ENCODE assay signal across 8 mouse cellular contexts in genomic region chr4:135946659-135947301, GRCm38 (mm10). TPM values are rescaled to one million over a fixed set of nuclear protein-coding genes. Genes with fewer than 3 reads are reported as not detected.
DNase-seq lines count a peak whose midpoint lies in the region; ATAC-seq and TF ChIP-seq lines count a peak whose summit lies in the region.

No protein-coding gene starts in this region.

- intact Hi-C loops in left cerebral cortex, adult 2 months (cut with DNase I): loop anchor here (2.0 kb wide), 1 partner anchor 26 kb away; the partner anchor contains the start of gene Fuca1

- H3K9me3 ChIP-seq in heart, embryonic 15.5 days (replicated peaks): no peaks in the 10 kb centered on the region
- H3K9me3 ChIP-seq in liver, embryonic 14.5 days (ENCODE audit: control insufficient read depth, low read length): 0 out of 2 replicates have a peak, but pooled peaks cover 2% of the 10 kb centered on the region
- no peaks in the 10 kb centered on the region for H3K9me3 ChIP-seq in stomach, embryonic 16.5 days (replicated peaks; ENCODE audit: control insufficient read depth, low read length)

- H3K9ac ChIP-seq in heart, embryonic 15.5 days: peak overlapping the region; percentile 76
- H3K9ac ChIP-seq in liver, embryonic 14.5 days (replicated peaks): peak overlapping the region; percentile 96
- peak overlapping the region; percentile 86 for H3K9ac ChIP-seq in stomach, embryonic 16.5 days (ENCODE audit: low read length)

- TF ChIP-seq EP300 in liver, embryonic 14.5 days (IDR thresholded peaks at IDR 0.05; ENCODE audit: low read depth): no peak

- under 1% methylated on average over 28 of the region's 28 CpGs for WGBS in bone marrow, adult 2 months
- 1% methylated on average over 28 of the region's 28 CpGs for WGBS in heart, embryonic 15.5 days
- WGBS in liver, embryonic 14.5 days (ENCODE audit: insufficient replicate concordance): under 1% methylated on average over 28 of the region's 28 CpGs
- 1% methylated on average over 28 of the region's 28 CpGs for WGBS in stomach, embryonic 16.5 days

- no peak for TF ChIP-seq POLR2A in bone marrow, adult 2 months (IDR thresholded peaks at IDR 0.05; ENCODE audit: borderline replicate concordance, control insufficient read depth, low read depth, low read length)

- peak overlapping the region; percentile 74 for H3K4me2 ChIP-seq in heart, embryonic 15.5 days
- peak overlapping the region; percentile 82 for H3K4me2 ChIP-seq in liver, embryonic 14.5 days (ENCODE audit: low read depth)
- H3K4me2 ChIP-seq in stomach, embryonic 16.5 days (ENCODE audit: low read depth, low read length): peak overlapping the region; percentile 82

- no peaks in the 10 kb centered on the region for H3K27me3 ChIP-seq in heart, embryonic 15.5 days
- no peaks in the 10 kb centered on the region for H3K27me3 ChIP-seq in liver, embryonic 14.5 days (ENCODE audit: control insufficient read depth, insufficient read depth, low read length)
- H3K27me3 ChIP-seq in stomach, embryonic 16.5 days (ENCODE audit: control insufficient read depth, insufficient read depth, low read length): no peaks in the 10 kb centered on the region

- H3K4me3 ChIP-seq in left cerebral cortex, adult 2 months: peak overlapping the region; percentile 91
- H3K4me3 ChIP-seq in bone marrow, adult 2 months (replicated peaks; ENCODE audit: control insufficient read depth, low read depth, low read length): peak overlapping the region; percentile 98
- peak overlapping the region; percentile 75 for H3K4me3 ChIP-seq in heart, embryonic 15.5 days
- peak overlapping the region; percentile 88 to 97 for H3K4me3 ChIP-seq in liver, embryonic 14.5 days (ENCODE audit: insufficient read depth in 1 of 2, low read depth in 2 of 2, low read length in 2 of 2)
- H3K4me3 ChIP-seq in stomach, embryonic 16.5 days (replicated peaks; ENCODE audit: low read length): peak overlapping the region; percentile 83

- H3K27ac ChIP-seq in left cerebral cortex, adult 2 months: peak overlapping the region; percentile 81
- peak overlapping the region; percentile 89 for H3K27ac ChIP-seq in bone marrow, adult 2 months (ENCODE audit: control insufficient read depth, insufficient read depth, low read depth, low read length, poor library complexity)
- peak overlapping the region; percentile 70 for H3K27ac ChIP-seq in heart, embryonic 15.5 days
- H3K27ac ChIP-seq in liver, embryonic 14.5 days: peak overlapping the region; percentile 10
- H3K27ac ChIP-seq in stomach, embryonic 16.5 days (ENCODE audit: low read length): peak overlapping the region; percentile 75

- no peak for TF ChIP-seq CTCF in left cerebral cortex, adult 2 months (IDR thresholded peaks at IDR 0.05)
- TF ChIP-seq CTCF in bone marrow, adult 2 months (IDR thresholded peaks at IDR 0.05; ENCODE audit: control insufficient read depth, insufficient read depth, low read length): no peak
- TF ChIP-seq CTCF in liver, embryonic 14.5 days (IDR thresholded peaks at IDR 0.05; ENCODE audit: low read depth): peak; percentile 16; the same call in 1 of the 2 replicates

- H3K36me3 ChIP-seq in heart, embryonic 15.5 days: peaks cover 10% of the 10 kb centered on the region
- H3K36me3 ChIP-seq in liver, embryonic 14.5 days (replicated peaks; ENCODE audit: control insufficient read depth, insufficient read depth, low read depth): peaks cover 4% of the 10 kb centered on the region; the same call in 1 of the 2 replicates
- peaks cover 10% of the 10 kb centered on the region for H3K36me3 ChIP-seq in stomach, embryonic 16.5 days (ENCODE audit: control insufficient read depth, insufficient read depth, low read length)

- H3K4me1 ChIP-seq in bone marrow, adult 2 months (ENCODE audit: control insufficient read depth, insufficient read depth, low read length): peaks cover 2% of the 10 kb centered on the region; the same call in 1 of the 2 replicates
- H3K4me1 ChIP-seq in heart, embryonic 15.5 days (replicated peaks): peaks cover 32% of the 10 kb centered on the region
- peaks cover 6 to 14% of the 10 kb centered on the region in 2 experiments for H3K4me1 ChIP-seq in liver, embryonic 14.5 days (replicated peaks; ENCODE audit: control insufficient read depth in 2 of 2, insufficient read depth in 2 of 2, low read length in 1 of 2)
- H3K4me1 ChIP-seq in stomach, embryonic 16.5 days (ENCODE audit: control insufficient read depth, insufficient read depth, low read length): 0 out of 2 replicates have a peak, but pooled peaks cover 6% of the 10 kb centered on the region

- peak; percentile 3; the same call in 1 of the 2 replicates for ATAC-seq in heart, embryonic 15.5 days (replicated peaks; ENCODE audit: insufficient number of reproducible peaks, insufficient read depth, low FRiP score, low read depth)
- ATAC-seq in liver, embryonic 14.5 days (ENCODE audit: insufficient read depth): peak; percentile 51
- ATAC-seq in stomach, embryonic 16.5 days (ENCODE audit: insufficient read depth, low FRiP score): peak; percentile 11; the same call in 1 of the 2 replicates

- no peak for DNase-seq in left cerebral cortex, adult 2 months (ENCODE audit: extremely low spot score in 1 of 2, low spot score in 2 of 2)
- no peak for DNase-seq in left cerebral cortex, adult 8-10 months (ENCODE audit: low spot score in 2 of 2)
- no peak for DNase-seq in liver, embryonic 14.5 days (ENCODE audit: low read depth in 3 of 3, low spot score in 3 of 3)
- DNase-seq in frontal cortex, postnatal 25 days (ENCODE audit: low spot score in 2 of 2): no peak
- no peak for DNase-seq in spleen, adult 12 weeks (ENCODE audit: low spot score)

RNA-seq across cellular contexts. Expression of gene Hmgcl, which starts 0.5 kb away (rescaled TPM):
- total RNA-seq in left cerebral cortex, adult 2 months (2021): 10 to 100 TPM; 33.4 to 34.1 TPM
- total RNA-seq in left cerebral cortex, adult 8-10 months (2022): 10 to 100 TPM; 35.7 to 39.3 (median 37.6) TPM
- 39.0 and 65.5 TPM in 2 replicates for polyA plus RNA-seq in bone marrow, adult 2 months (2011; ENCODE audit: insufficient read depth, insufficient read length, low replicate concordance, missing spikeins)
- 80.2 and 82.4 TPM in 2 replicates for polyA plus RNA-seq in heart, embryonic 15.5 days (2015; fragmentation: Nextera tagmentation; extraction: Ambion mirVana)
- 28.9 and 43.4 TPM in 2 replicates for polyA plus RNA-seq in liver, embryonic 14.5 days (2012; rRNA removed)
- 71.9 and 76.5 TPM in 2 replicates for polyA plus RNA-seq in liver, embryonic 14.5 days (2014; fragmentation: Nextera tagmentation; extraction: Ambion mirVana)
- 97.5 and 107 TPM in 2 replicates for polyA plus RNA-seq in stomach, embryonic 16.5 days (2015; fragmentation: Nextera tagmentation; extraction: Ambion mirVana)

RNA-seq across cellular contexts. Expression of gene Gale, which starts 16.7 kb away (rescaled TPM):
- total RNA-seq in left cerebral cortex, adult 2 months (2021): 10 to 100 TPM; 22.0 to 22.9 TPM
- total RNA-seq in left cerebral cortex, adult 8-10 months (2022): 10 to 100 TPM; 21.7 to 26.5 (median 23.4) TPM
- 4.7 and 11.0 TPM in 2 replicates for polyA plus RNA-seq in bone marrow, adult 2 months (2011; ENCODE audit: insufficient read depth, insufficient read length, low replicate concordance, missing spikeins)
- 17.6 and 24.8 TPM in 2 replicates for polyA plus RNA-seq in heart, embryonic 15.5 days (2015; fragmentation: Nextera tagmentation; extraction: Ambion mirVana)
- 20.5 and 22.8 TPM in 2 replicates for polyA plus RNA-seq in liver, embryonic 14.5 days (2012; rRNA removed)
- 32.6 and 38.0 TPM in 2 replicates for polyA plus RNA-seq in liver, embryonic 14.5 days (2014; fragmentation: Nextera tagmentation; extraction: Ambion mirVana)
- 109 and 136 TPM in 2 replicates for polyA plus RNA-seq in stomach, embryonic 16.5 days (2015; fragmentation: Nextera tagmentation; extraction: Ambion mirVana)

RNA-seq across cellular contexts. Expression of gene Lypla2, which starts 25.6 kb away (rescaled TPM):
- total RNA-seq in left cerebral cortex, adult 2 months (2021): 10 to 100 TPM; 92.9 to 96.7 TPM
- total RNA-seq in left cerebral cortex, adult 8-10 months (2022): 10 to 100 TPM; 77.5 to 92.7 (median 82.3) TPM
- 34.8 and 42.1 TPM in 2 replicates for polyA plus RNA-seq in bone marrow, adult 2 months (2011; ENCODE audit: insufficient read depth, insufficient read length, low replicate concordance, missing spikeins)
- polyA plus RNA-seq in heart, embryonic 15.5 days (2015; fragmentation: Nextera tagmentation; extraction: Ambion mirVana): 59.6 and 79.0 TPM in 2 replicates
- polyA plus RNA-seq in liver, embryonic 14.5 days (2012; rRNA removed): 26.5 and 29.2 TPM in 2 replicates
- 30.6 and 36.8 TPM in 2 replicates for polyA plus RNA-seq in liver, embryonic 14.5 days (2014; fragmentation: Nextera tagmentation; extraction: Ambion mirVana)
- 94.9 and 97.8 TPM in 2 replicates for polyA plus RNA-seq in stomach, embryonic 16.5 days (2015; fragmentation: Nextera tagmentation; extraction: Ambion mirVana)

RNA-seq across cellular contexts. Expression of gene Fuca1, which starts 26.2 kb away (rescaled TPM):
- total RNA-seq in left cerebral cortex, adult 2 months (2021): 10 to 100 TPM; 34.9 to 37.9 TPM
- total RNA-seq in left cerebral cortex, adult 8-10 months (2022): 10 to 100 TPM; 33.5 to 54.6 (median 51.0) TPM
- 57.7 and 172 TPM in 2 replicates for polyA plus RNA-seq in bone marrow, adult 2 months (2011; ENCODE audit: insufficient read depth, insufficient read length, low replicate concordance, missing spikeins)
- 38.1 and 61.6 TPM in 2 replicates for polyA plus RNA-seq in heart, embryonic 15.5 days (2015; fragmentation: Nextera tagmentation; extraction: Ambion mirVana)
- polyA plus RNA-seq in liver, embryonic 14.5 days (2012; rRNA removed): 8.8 and 12.0 TPM in 2 replicates
- polyA plus RNA-seq in liver, embryonic 14.5 days (2014; fragmentation: Nextera tagmentation; extraction: Ambion mirVana): 19.0 and 23.6 TPM in 2 replicates
- 98.9 and 132 TPM in 2 replicates for polyA plus RNA-seq in stomach, embryonic 16.5 days (2015; fragmentation: Nextera tagmentation; extraction: Ambion mirVana)

RNA-seq across cellular contexts. Expression of gene Pithd1, which starts 40.3 kb away (rescaled TPM):
- total RNA-seq in left cerebral cortex, adult 2 months (2021): 10 to 100 TPM; 75.9 to 95.0 TPM
- 10 to 100 TPM; 82.0 to 99.8 (median 91.3) TPM for total RNA-seq in left cerebral cortex, adult 8-10 months (2022)
- polyA plus RNA-seq in bone marrow, adult 2 months (2011; ENCODE audit: insufficient read depth, insufficient read length, low replicate concordance, missing spikeins): 48.2 and 49.8 TPM in 2 replicates
- 34.0 and 57.7 TPM in 2 replicates for polyA plus RNA-seq in heart, embryonic 15.5 days (2015; fragmentation: Nextera tagmentation; extraction: Ambion mirVana)
- polyA plus RNA-seq in liver, embryonic 14.5 days (2012; rRNA removed): 40.2 and 49.0 TPM in 2 replicates
- 71.2 and 79.5 TPM in 2 replicates for polyA plus RNA-seq in liver, embryonic 14.5 days (2014; fragmentation: Nextera tagmentation; extraction: Ambion mirVana)
- polyA plus RNA-seq in stomach, embryonic 16.5 days (2015; fragmentation: Nextera tagmentation; extraction: Ambion mirVana): 39.0 and 44.8 TPM in 2 replicates

Comparison
In these comparisons a context has a peak if more than half of its experiments do, and no peak if none do; other contexts are left out.
1. H3K27ac ChIP-seq: peak in every context shown above with its lines; median percentile 89 in bone marrow, adult 2 months; 81 in left cerebral cortex, adult 2 months; 75 in stomach, embryonic 16.5 days; 70 in heart, embryonic 15.5 days; 10 in liver, embryonic 14.5 days.